Mouse (Mus musculus) heart, postnatal 25 days (tissue): ENCODE measurements around the gene Mrps27. TPM values are rescaled to one million over a fixed set of nuclear protein-coding genes. Genes with fewer than 3 reads are reported as not detected.

Experiments used
- DNase-seq: peaks from one replicate; pipeline ENCODE4 v3.0.0; 2022; ENCODE audit warnings: low spot score
- intact Hi-C: fragments of 180-260 bp; cut with DNase I; formaldehyde crosslinking; loops from one replicate; pipeline ENCODE4 v1.15.1; 2025
- total RNA-seq, 2 experiments: library from RNA; stranded (reverse); gene quantifications; 2 replicates each; pipeline ENCODE4 v1.2.3; 2021

The Mrps27 gene
- total RNA-seq, 2 experiments from 2014 or later: 49.1 to 49.8 TPM

DNA sequence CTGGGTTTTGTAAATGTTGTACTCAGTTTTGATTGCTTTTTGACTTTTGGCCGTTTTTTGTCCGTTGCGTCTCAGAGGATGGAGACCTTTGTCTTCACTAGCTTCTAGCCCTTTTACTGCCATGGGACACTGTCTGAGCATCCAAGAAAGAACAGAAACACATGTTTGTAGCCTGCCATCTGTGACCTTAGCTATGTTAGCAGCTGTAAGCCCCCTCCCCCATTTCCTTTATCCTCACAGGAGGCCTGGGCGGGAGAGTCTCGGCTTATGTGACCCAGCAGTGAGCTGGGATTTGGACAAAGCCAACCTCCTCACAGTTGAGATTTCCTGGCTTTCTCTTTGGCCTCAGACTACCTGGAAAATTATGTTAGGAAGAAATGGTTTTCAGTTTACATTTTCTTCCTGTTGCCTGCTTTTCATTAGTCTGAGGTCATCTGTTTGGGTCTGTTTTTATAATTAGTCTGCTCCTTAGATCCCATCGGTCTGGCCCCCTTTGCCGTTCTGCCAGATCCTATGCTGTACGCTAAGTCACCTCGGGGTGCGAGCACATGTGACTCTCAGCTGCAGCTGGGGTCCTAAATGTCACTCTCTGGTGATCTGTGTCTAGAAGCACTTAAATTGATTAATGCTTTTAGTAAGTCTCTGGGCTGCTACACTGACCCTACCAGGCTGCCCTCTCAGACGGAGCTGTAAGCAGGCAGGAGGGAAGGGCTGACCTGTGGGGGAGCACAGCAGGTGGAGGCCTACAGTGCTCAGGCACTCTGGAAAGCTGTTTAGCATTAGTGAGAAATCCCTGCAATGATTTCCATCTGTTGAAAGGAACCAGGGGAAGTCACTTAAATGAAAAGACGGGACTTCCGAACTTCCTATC is 69.1 kb downstream of the Mrps27 start:
- intact Hi-C loops: loop anchor here (2.0 kb wide), 2 partner anchors 29 to 35 kb away; no protein-coding TSS in a partner anchor

DNA sequence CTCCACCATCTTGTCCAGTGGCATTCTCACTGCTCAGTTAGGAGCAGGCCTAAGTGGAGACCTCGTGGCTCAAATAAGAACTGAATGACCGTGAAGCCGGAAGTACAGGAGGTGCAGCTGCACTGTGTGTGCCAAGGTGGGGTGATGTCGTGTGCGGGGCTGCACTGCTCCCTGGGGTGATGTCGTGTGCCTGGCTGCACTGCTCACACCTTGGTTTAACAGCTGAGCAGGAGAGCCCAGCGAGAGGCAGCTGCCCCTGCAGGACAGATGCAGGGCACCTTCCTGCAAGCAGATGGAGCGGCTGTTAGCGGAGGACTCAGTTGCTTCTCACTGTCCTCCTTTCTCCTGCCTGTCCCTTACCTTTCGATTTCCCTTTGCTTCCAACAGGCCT is 69.8 kb downstream of the Mrps27 start:
- no peak for DNase-seq
- intact Hi-C loops: loop anchor here (2.0 kb wide), 1 partner anchor 36 kb away; no protein-coding TSS in a partner anchor

More for the DNA sequence above, 69.1 kb downstream of the Mrps27 start:
- DNase-seq: no peak

DNA sequence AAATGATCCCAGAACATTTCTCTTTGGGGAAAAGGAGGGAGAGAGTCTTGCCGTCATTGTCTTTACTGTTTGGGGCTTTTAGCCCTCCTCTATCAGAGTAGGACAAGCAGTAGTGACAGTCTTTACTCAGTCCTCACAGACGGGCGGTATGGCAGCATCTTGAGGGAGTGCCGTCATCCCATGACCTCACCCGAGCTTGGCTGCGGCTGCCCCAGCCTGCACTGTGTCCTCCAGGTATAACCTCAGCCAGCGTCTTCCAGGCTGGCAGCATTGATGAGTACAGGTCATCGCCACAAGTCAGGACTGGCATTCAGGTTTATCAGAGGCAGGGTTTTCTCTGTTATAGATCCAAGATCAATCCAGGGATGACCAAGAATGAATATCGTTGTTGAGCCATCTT is 72.0 kb downstream of the Mrps27 start:
- DNase-seq: no peak
- intact Hi-C loops: no loop called here

DNA sequence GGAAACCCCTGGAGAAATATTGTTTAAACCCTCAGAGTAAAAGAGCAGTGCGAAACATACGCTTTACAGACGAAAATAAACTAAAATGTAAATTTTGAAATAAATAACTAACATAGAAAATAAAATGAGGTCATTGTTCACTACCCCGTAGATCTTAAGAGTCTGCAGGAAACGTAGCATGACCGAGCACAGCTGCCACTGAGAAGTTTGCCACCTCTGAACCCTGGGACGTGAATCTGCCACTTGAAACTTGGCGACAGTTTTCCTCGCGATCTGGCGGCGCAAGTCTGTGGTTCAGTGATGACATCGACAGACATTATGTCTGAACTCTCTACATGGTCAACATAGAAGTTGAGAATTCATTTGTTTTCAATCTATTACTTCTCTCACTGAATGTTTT is 79.0 kb downstream of the Mrps27 start:
- no peak for DNase-seq
- intact Hi-C loops: no loop called here

DNA sequence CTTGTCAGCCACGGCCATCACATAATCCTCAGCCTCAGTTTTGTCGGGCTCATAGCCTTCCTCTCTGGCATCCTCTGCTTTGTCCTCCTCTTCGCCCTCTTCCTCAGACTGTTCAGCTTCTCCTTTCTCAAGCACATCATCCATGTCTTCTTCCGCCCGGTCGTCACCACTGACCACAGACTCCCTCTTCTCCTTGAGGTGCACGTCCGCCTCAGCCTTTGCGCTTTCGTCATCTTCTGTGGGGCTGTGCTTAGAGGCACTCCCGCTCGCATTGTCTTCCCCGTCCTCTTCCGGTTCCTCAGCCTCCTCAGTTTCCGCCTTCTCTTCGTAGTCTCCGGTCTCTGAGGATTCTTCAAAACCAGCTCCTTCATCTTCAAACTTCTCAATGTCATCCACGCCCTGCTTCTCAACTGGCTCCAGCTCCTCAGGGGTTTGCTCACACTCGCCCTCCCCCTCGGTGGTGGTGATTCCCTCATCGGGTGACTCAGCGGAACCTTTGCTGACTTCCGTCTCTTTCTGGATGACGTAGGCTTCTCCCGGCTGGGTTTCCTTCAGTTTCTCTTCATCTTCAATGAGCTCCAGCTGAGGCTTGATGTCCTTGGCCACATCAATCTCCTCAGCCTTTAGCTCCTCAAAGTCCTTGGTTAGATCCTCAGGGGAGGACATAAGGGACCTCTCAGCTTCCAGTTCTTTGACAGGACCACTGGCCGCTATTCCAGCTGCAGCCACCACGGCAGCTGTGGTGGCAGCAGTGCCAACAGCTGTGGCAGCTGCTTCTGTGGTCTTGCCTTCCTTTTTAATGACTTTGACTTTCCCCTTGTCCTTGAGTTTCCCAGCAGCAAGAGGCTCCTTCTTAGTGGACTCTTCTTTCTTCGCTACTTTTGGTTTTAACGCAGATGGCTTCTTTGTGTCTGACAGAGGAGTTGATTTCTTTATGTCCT is 88.8 kb downstream of the Mrps27 start:
- intact Hi-C loops: no loop called here
- DNase-seq: no peak

DNA sequence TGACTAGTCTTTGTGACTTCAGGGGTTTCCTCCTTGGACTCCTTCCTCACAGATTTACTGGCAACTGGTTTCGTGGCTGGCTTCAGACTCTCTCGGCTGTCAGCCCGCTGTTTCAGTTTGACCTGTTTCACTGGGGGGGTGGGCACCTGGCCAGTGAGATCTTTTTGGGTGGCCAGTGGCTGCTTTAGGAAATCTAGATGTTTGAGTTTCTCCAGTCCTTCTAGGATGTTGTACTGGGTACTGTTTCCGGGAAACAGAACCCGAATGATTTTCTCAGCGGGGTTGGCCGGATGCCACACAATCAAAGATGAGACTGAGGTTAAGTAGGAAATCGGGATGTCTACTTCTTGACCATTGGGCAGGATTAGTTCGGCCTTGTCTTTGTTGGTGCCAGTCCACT is 89.9 kb downstream of the Mrps27 start:
- intact Hi-C loops: no loop called here
- no peak for DNase-seq

DNA sequence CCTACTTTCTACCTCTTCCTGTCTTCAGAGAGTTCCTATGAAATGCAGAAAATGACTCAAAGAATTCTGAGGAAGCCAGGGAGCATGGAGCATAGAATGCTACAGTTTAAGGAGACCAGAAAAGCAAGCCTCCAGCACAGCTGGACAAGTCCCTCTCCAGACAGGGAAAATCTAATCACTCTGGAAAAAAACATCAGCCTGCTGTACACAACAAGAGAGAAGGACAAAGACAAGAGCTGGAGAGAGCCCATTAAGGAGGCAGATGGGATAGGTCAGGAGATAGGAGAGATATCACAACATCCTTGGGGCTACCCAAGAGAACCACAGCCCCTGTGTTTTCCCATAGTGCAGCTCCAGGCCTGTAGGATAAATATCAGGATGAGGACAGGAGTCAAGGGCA is 92.5 kb downstream of the Mrps27 start:
- intact Hi-C loops: no loop called here
- no peak for DNase-seq

DNA sequence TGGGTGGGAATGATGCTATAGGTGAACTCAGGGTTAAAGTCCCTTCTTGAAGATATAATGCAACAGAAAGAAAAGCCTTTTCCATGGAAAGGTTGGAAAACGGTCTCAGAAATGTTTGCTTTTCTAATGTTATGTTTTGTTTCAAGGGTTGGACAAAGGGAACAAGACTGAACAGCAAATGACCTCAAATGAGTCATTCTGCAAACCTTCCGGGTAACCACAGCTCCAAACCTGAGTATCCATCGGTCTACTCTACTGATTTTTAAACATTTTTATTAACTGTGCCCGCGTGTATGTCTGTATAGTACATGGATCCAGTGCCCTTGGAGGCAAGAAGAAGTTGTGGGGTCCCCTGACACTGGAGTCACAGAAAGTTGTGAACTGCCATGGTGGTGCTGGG is 94.8 kb downstream of the Mrps27 start:
- intact Hi-C loops: no loop called here
- DNase-seq: no peak

DNA sequence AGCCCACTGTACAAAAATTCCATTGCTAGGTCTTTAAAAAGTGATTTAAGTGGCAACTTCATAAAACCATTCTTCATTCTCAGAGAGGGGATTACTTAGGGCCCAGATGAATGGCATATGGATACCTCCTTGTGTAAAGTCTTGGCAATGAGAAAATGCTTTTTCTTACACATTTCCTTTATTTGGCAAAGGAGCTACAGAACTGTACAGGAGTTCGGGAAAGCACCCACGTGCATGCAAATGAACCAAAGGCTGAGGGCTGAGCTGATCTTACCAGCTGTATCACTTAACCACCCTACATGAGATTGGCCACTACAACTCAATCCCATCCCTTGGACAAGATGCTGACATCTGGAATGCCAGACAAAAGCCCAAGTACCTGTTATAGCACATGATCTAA is 95.6 kb downstream of the Mrps27 start:
- DNase-seq: no peak
- intact Hi-C loops: no loop called here

DNA sequence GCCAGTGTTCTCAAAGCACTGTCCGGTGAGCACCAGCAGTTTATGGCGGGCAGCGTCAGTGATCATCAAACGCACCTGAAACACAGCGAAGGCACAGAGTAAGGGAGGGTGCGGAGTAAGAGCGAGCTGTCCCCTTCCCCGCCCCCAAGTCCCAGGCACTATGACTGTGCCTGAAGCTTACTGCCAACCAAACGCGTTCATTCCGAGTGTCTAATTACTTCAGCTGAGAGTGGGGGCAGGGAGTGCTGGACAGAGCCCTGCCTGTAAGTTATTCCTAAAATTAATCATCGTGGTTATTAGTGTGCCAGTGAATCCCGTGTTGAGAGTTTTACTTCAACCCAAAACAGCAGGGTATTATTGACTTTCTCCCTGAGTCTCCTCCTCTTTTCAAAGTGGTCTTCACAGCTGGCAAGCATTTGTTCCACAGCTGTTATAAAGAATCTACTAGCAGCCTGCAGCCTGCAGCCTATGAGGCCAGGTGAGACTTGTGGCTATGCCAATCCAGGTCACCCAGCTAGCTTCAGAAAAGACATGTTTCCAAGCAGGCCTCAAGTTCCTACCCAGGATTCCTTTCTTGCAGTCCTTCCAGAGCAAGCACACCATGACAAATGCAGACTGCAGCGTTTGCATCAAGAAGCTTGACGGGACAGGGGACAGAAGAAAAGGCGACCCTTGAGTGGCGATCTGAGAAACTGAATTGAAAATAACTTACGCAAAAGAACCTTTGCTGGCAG is 97.3 kb downstream of the Mrps27 start:
- DNase-seq: no peak
- intact Hi-C loops: no loop called here

DNA sequence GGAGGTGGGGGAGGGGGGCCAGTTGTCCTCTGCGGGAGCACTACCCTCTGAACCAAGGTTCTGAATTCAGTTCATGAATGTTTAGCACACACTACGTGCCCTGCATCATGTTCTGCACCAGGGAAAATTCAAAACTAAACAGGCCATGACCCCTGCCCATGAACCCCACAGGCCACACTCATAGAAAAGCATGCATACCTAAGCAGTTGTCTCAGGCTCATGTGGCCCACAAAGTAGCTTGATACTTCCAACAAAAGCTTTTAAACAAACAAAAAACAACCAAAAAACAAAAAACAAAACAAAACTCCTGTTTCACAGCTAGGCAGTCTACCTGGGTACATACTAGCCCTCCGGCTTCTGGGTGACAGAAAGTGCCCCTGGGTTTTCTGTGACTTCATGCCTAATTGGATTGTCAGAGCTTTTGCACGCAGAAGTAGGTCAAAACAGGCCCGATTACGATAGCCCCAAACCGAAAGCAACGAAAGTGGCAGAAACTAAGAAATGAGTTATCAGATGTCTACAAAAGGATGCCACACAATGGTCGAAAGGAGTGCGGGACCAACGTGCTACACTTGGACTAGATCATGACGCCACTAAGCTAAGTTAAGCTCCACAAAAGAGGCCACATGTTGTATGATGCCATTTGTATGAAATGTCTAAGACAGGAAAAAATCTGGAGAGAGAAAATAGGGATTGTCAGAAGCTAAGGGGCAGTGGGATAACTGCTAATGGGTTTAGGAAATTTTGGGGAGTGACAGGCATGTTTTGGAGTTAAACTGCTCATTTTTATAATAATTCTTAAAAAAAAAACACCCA is 98.1 kb downstream of the Mrps27 start:
- intact Hi-C loops: no loop called here
- no peak for DNase-seq

DNA sequence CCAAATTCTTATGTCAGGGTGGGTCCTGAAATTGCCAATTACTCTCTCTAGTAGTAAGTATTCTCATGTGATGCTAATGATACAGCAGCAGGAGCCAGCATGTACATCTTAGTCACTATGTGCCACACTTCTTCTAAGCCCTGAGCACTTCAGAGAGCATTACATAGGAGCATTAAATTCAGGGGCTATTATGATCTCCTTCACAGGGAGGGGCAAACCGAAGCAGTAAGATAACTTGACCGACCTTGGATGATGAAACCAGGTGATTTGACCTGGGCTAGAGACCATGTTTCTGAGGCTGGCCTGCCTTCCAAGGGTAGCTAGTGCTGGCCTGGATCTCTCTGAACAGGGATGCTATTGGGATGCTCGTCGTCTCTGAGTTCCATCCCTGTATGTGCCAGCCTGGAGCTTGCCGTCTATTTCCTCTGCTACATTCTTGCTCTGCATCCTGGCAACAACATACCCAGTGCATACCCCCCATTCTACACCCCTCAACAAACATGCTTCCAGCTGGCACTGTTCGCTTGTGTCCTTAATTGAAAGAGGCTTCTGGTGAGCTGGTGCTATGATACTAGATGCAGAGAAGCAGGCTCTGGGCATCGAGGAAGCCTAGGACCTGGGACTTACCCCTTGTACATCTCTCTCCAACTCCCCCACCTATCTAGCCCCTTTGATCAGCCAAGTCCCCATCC is 99.0 kb downstream of the Mrps27 start:
- intact Hi-C loops: no loop called here
- DNase-seq: no peak

DNA sequence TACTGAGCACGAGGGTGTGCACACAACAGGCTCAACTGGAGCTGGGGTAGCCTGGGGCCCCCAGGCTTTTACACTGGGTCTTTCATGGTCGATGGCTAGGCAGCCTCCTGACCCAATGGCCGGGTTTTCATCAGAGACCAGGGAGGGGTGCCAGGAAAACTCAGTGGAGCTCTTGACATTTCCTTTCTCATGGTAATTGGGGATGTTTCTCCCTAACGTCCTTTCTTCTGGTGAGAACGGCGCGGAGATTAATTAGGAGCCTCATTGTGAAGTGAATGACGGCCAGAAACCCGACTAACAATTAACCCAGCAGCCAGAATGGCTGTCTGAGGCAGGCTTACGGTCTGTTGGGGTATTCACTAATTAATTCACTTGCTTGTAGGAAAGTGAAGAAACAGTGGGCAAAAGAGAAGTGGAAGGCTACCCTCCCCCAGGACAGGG is 99.9 kb downstream of the Mrps27 start:
- intact Hi-C loops: no loop called here
- DNase-seq: no peak

DNA sequence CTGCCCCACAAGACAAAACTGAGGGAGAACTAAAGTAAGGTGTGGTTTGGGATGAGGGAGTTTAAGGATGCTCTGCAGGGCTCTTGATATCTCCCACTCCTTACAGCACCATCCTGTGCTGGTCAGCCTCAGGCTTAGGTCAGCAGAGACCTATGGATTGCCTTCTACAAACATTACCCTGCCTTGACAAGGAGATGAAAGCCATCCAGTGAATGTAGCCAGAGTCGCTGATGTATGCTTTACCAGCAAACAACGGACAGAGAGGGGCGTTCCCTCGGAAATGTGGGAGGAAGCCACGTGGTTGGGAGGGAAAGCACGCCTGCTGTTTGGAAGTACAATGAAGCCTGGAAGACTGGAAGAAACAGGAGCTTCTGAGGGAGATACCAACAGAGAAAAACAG is 100.3 kb downstream of the Mrps27 start:
- DNase-seq: no peak
- intact Hi-C loops: no loop called here

DNA sequence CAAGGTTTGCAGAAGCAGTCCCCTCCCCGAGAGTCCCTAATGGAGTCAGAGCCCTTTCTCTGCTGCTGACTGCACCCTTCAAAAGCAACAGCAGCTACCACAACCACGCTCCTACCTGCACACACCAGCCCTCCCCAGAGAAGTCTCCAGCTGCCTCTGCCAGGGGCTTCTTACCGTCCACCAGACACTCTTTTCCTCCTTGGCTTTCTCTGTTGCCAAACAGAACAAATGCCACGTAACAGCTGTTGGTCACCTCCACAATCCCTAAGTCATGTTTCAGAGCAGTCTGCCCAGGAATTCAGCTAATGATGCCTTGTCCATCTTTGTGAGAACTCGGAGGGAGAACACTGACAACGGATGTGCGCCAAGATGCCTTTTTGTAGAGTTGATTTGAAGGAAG is 102.4 kb downstream of the Mrps27 start:
- intact Hi-C loops: no loop called here

DNA sequence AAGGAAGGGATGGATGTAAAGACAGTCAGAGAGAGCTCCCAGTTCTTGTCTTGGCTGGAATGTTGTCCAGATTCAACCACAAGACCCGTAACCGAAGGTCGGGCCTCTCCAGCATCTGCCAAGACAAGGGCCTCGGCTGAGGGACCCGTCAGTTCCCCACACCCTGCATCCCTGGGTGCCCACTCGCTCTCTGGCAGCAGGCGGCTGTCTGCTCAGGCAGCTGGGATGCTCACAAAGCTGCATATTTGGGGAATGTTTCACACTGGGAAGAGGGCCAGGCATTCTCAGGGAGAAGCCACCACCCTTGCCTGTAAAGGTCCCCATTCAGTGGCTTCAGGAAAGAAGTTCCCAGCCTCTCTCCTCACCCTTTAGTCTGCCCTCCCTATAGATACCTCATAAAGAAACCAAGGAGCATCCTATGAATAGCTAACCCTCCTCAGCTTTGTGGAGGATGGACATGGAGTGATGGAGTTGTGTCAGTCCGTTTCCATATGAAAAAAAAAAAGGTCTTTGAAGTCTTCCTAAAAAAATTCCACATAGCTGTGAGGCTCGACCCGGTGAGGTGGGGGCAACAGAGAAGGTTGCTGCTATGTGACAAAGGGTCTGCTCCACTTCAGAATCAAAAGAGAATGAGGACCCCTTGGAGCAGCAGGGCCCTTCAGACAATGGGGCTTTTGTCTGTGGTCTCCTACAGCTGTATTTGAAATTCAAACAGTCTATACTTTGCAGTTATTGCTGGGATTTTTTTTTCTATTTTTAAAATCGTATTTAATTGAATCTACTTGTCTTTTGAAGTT is 103.0 kb downstream of the Mrps27 start:
- DNase-seq: peak; percentile 22
- intact Hi-C loops: no loop called here

More for the DNA sequence above, 102.4 kb downstream of the Mrps27 start:
- no peak for DNase-seq

DNA sequence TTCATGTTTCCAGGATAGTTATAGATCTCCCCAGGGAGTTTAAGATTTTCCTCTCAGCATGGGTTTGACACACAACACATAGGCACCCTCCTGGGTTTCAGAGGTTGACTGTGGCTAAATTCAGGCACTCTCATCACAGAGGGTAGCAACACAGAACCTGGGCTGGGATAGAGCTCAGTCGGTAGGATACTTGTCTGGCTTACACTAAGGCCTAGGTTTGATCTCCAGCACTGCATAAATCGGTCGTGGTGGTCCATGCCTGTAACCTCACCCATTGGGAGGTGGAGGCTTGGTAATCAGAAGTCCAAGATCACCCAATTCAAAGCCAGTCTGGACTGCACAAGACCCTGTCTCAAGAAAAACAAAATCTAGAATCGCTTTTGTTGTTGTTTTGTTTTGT is 103.7 kb downstream of the Mrps27 start:
- intact Hi-C loops: no loop called here
- DNase-seq: no peak

DNA sequence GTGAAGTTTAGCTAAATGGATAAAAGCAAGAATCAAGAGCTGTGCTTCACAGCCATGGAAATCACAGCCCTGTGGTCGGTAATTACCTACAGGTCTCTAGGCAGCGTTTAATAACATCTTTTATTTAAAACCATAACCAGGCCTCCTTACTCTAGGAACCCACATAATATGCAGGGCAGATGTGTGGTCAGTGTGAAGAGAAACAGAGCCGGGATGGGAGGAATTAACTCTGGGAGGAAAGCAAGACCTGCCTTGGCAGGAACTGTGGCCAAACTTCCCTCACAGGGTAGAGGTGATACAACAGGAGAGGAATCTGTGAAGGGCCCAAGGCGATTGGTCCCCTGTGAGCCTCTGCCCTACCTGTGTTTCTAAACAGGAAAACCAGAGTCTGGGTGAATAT is 105.0 kb downstream of the Mrps27 start:
- DNase-seq: no peak
- intact Hi-C loops: no loop called here
